Mouse (Mus musculus) brain, embryonic 14.5 days (tissue): Measurements from ENCODE around the gene Zswim8.

Experiments
- CTCF ChIP-seq: fragments of 200-500 bp; IDR thresholded peaks from 2 replicates; pipeline ENCODE4 v1.5.1; 2012; ENCODE audit warnings: inconsistent platforms, mild to moderate bottlenecking, moderate library complexity, borderline replicate concordance; ENCODE audit not compliant: insufficient read depth, insufficient read length; ENCODE audit errors: extremely low read depth
- POLR2A ChIP-seq: fragments of 200-500 bp; IDR thresholded peaks from 2 replicates; pipeline ENCODE4 v1.6.1; 2012; ENCODE audit warnings: mild to moderate bottlenecking, inconsistent platforms, borderline replicate concordance; ENCODE audit not compliant: poor library complexity, insufficient read depth, insufficient read length, severe bottlenecking; ENCODE audit errors: extremely low read depth

GRCm38 (mm10) chr14:20693589-20694101 is 13.7 kb upstream of the Zswim8 start:
- TF ChIP-seq CTCF, result no peak
- TF ChIP-seq POLR2A, result no peak
